23 mouse cellular contexts compared by ENCODE assay signal in genomic region chr5:23861721-23862120, GRCm38 (mm10). TPM values are rescaled to one million over a fixed set of nuclear protein-coding genes. Genes with fewer than 3 reads are reported as not detected.
A peak's percentile ranks its signal among the peaks of the same experiment; 100 is the strongest.
DNase-seq lines count a peak whose midpoint lies in the region; ATAC-seq and TF ChIP-seq lines count a peak whose summit lies in the region.
"Had no signal": no experiment of that assay in that cellular context is flagged by ENCODE, and none has a peak within 500 bp of the region (broad histone marks: within the 10 kb centered on the region; RNA-seq: fewer than 3 reads in every experiment).

No protein-coding gene starts in this region.

- H3K36me3 ChIP-seq in heart, embryonic 10.5 days = peaks cover 31% of the 10 kb centered on the region
- H3K36me3 ChIP-seq in intestine, embryonic 14.5 days (ENCODE audit: control insufficient read depth, insufficient read depth, low read length) = peaks cover 26% of the 10 kb centered on the region
- H3K36me3 ChIP-seq in intestine, postnatal 0 days (ENCODE audit: control insufficient read depth, insufficient read depth) = peaks cover 13% of the 10 kb centered on the region
- H3K36me3 ChIP-seq in stomach, postnatal 0 days (ENCODE audit: control insufficient read depth, insufficient read depth, low read length) = no peaks in the 10 kb centered on the region; the same call in 1 of the 2 replicates
- no peaks in the 10 kb centered on the region for H3K36me3 ChIP-seq in midbrain, embryonic 15.5 days (replicated peaks)

- TF ChIP-seq CTCF in intestine, postnatal 0 days (IDR thresholded peaks at IDR 0.05; ENCODE audit: low read depth) = no peak
- no peak for TF ChIP-seq CTCF in stomach, postnatal 0 days (IDR thresholded peaks at IDR 0.05; ENCODE audit: low read depth)

- no peak overlapping the region for H3K4me2 ChIP-seq in intestine, embryonic 14.5 days (ENCODE audit: low read length)
- no peak overlapping the region for H3K4me2 ChIP-seq in intestine, postnatal 0 days (replicated peaks; ENCODE audit: low read depth)
- no peak overlapping the region for H3K4me2 ChIP-seq in stomach, postnatal 0 days (replicated peaks; ENCODE audit: low read depth)
- no peak overlapping the region for H3K4me2 ChIP-seq in midbrain, embryonic 15.5 days
- H3K4me2 ChIP-seq: embryonic facial prominence, embryonic 13.5 days; embryonic facial prominence, embryonic 15.5 days; forebrain, embryonic 12.5 days had no signal

- DNase-seq in heart, embryonic 10.5 days (ENCODE audit: low spot score) = peak; percentile 67
- DNase-seq in heart, postnatal 14 days = no peak
- DNase-seq in intestine, embryonic 14.5 days (ENCODE audit: low spot score) = peak; percentile 48
- peak; percentile 20 for DNase-seq in testis, postnatal 10 days (ENCODE audit: low spot score)
- DNase-seq in testis, postnatal 14 days (ENCODE audit: low spot score) = no peak
- peak; percentile 12 for DNase-seq in stomach, postnatal 0 days (ENCODE audit: low spot score)
- DNase-seq: adrenal gland, adult 8-10 months; cerebellum, adult 11-12 months; cerebellum, adult 2 months; cerebellum, adult 9-10 months; cerebellum, postnatal 36 days; embryo, embryonic 11 days had no signal

- 0 out of 2 replicates have a peak, but pooled peaks cover 3% of the 10 kb centered on the region for H3K4me1 ChIP-seq in heart, embryonic 10.5 days
- H3K4me1 ChIP-seq in intestine, embryonic 14.5 days (replicated peaks; ENCODE audit: control insufficient read depth, insufficient read depth, low read length) = peaks cover 8% of the 10 kb centered on the region; the same call in 1 of the 2 replicates
- H3K4me1 ChIP-seq in intestine, postnatal 0 days (replicated peaks; ENCODE audit: control insufficient read depth, insufficient read depth, low read length) = no peaks in the 10 kb centered on the region
- no peaks in the 10 kb centered on the region for H3K4me1 ChIP-seq in stomach, postnatal 0 days (replicated peaks; ENCODE audit: control insufficient read depth, insufficient read depth)
- no peaks in the 10 kb centered on the region for H3K4me1 ChIP-seq in midbrain, embryonic 15.5 days
- H3K4me1 ChIP-seq: embryonic facial prominence, embryonic 13.5 days; embryonic facial prominence, embryonic 15.5 days; forebrain, embryonic 10.5 days; forebrain, embryonic 12.5 days had no signal

- H3K4me3 ChIP-seq in heart, embryonic 10.5 days = no peak overlapping the region
- no peak overlapping the region for H3K4me3 ChIP-seq in intestine, embryonic 14.5 days (ENCODE audit: low read depth, low read length)
- no peak overlapping the region for H3K4me3 ChIP-seq in intestine, postnatal 0 days (ENCODE audit: low read depth, low read length)
- H3K4me3 ChIP-seq in stomach, postnatal 0 days (ENCODE audit: low read depth, low read length) = no peak overlapping the region
- H3K4me3 ChIP-seq in midbrain, embryonic 15.5 days = no peak overlapping the region
- H3K4me3 ChIP-seq: embryonic facial prominence, embryonic 13.5 days; embryonic facial prominence, embryonic 15.5 days; erythroblast, embryonic 14.5 days; forebrain, embryonic 10.5 days; forebrain, embryonic 12.5 days had no signal

- no peak overlapping the region for H3K9ac ChIP-seq in intestine, embryonic 14.5 days (ENCODE audit: low read length)
- H3K9ac ChIP-seq in intestine, postnatal 0 days (ENCODE audit: low read depth, low read length) = no peak overlapping the region
- no peak overlapping the region for H3K9ac ChIP-seq in stomach, postnatal 0 days (ENCODE audit: low read length)
- H3K9ac ChIP-seq in midbrain, embryonic 15.5 days = no peak overlapping the region
- H3K9ac ChIP-seq: embryonic facial prominence, embryonic 13.5 days; embryonic facial prominence, embryonic 15.5 days; forebrain, embryonic 12.5 days had no signal

- H3K27ac ChIP-seq in heart, embryonic 10.5 days = no peak overlapping the region
- H3K27ac ChIP-seq in intestine, embryonic 14.5 days (ENCODE audit: low read depth) = no peak overlapping the region
- H3K27ac ChIP-seq in intestine, postnatal 0 days (ENCODE audit: low read depth, low read length) = no peak overlapping the region
- H3K27ac ChIP-seq in stomach, postnatal 0 days (replicated peaks) = no peak overlapping the region
- H3K27ac ChIP-seq in midbrain, embryonic 15.5 days = no peak overlapping the region
- H3K27ac ChIP-seq: embryonic facial prominence, embryonic 13.5 days; embryonic facial prominence, embryonic 15.5 days; forebrain, embryonic 10.5 days; forebrain, embryonic 12.5 days had no signal

- no peak for ATAC-seq in intestine, embryonic 14.5 days (replicated peaks; ENCODE audit: low FRiP score, low TSS enrichment, low read depth)
- ATAC-seq in intestine, postnatal 0 days = no peak
- no peak for ATAC-seq in stomach, postnatal 0 days (ENCODE audit: low FRiP score, low TSS enrichment)
- ATAC-seq in midbrain, embryonic 15.5 days (replicated peaks) = no peak
- ATAC-seq: activated CD4-positive, CD25-positive, alpha-beta regulatory T cell, adult 4 months; forebrain, embryonic 14.5 days; forebrain, embryonic 16.5 days; Patski had no signal

- no peak for TF ChIP-seq EP300 in stomach, postnatal 0 days (optimal IDR thresholded peaks at IDR 0.05)

- no peaks in the 10 kb centered on the region for H3K27me3 ChIP-seq in heart, embryonic 10.5 days (ENCODE audit: insufficient read depth, poor library complexity, severe bottlenecking)
- no peaks in the 10 kb centered on the region for H3K27me3 ChIP-seq in intestine, embryonic 14.5 days (replicated peaks; ENCODE audit: control insufficient read depth, insufficient read depth, low read length)
- H3K27me3 ChIP-seq in intestine, postnatal 0 days (replicated peaks; ENCODE audit: control insufficient read depth, insufficient read depth, low read length) = no peaks in the 10 kb centered on the region
- no peaks in the 10 kb centered on the region for H3K27me3 ChIP-seq in stomach, postnatal 0 days (ENCODE audit: control insufficient read depth, insufficient read depth, low read length)
- no peaks in the 10 kb centered on the region for H3K27me3 ChIP-seq in midbrain, embryonic 15.5 days (replicated peaks)
- H3K27me3 ChIP-seq: embryonic facial prominence, embryonic 13.5 days; embryonic facial prominence, embryonic 15.5 days; forebrain, embryonic 12.5 days; Patski had no signal

- intact Hi-C loops in heart, postnatal 14 days (cut with DNase I) = no loop called here

- 91% methylated on average over 9 of the region's 9 CpGs for whole genome bisulfite sequencing in heart, embryonic 10.5 days
- 86% methylated on average over 9 of the region's 9 CpGs for WGBS in intestine, embryonic 14.5 days
- 86% methylated on average over 9 of the region's 9 CpGs for WGBS in intestine, postnatal 0 days
- WGBS in stomach, postnatal 0 days = 86% methylated on average over 9 of the region's 9 CpGs
- 91% methylated on average over 9 of the region's 9 CpGs for WGBS in midbrain, embryonic 15.5 days

- no peaks in the 10 kb centered on the region for H3K9me3 ChIP-seq in heart, embryonic 10.5 days
- no peaks in the 10 kb centered on the region for H3K9me3 ChIP-seq in intestine, embryonic 14.5 days (ENCODE audit: control insufficient read depth, low read length)
- H3K9me3 ChIP-seq in intestine, postnatal 0 days (ENCODE audit: control insufficient read depth) = no peaks in the 10 kb centered on the region
- no peaks in the 10 kb centered on the region for H3K9me3 ChIP-seq in stomach, postnatal 0 days (ENCODE audit: control insufficient read depth, low read length)
- H3K9me3 ChIP-seq in midbrain, embryonic 15.5 days = no peaks in the 10 kb centered on the region
- H3K9me3 ChIP-seq: embryonic facial prominence, embryonic 13.5 days; embryonic facial prominence, embryonic 15.5 days; forebrain, embryonic 10.5 days; forebrain, embryonic 12.5 days had no signal

RNA-seq across cellular contexts. Expression of gene Tomm7, which starts 17.8 kb away (rescaled TPM):
- 97.3 and 108 TPM in 2 replicates for polyA plus RNA-seq in heart, embryonic 10.5 days (2016; fragmentation: Nextera tagmentation; extraction: Ambion mirVana)
- 100 to 1,000 TPM in 1 of 2 experiments, 10 to 100 TPM in 1; 96.8 to 105 TPM for total RNA-seq in heart, postnatal 14 days (2021)
- polyA plus RNA-seq in intestine, embryonic 14.5 days (2014; fragmentation: Nextera tagmentation; extraction: Ambion mirVana) = 141 and 152 TPM in 2 replicates
- 111 and 118 TPM in 2 replicates for polyA plus RNA-seq in intestine, postnatal 0 days (2015; fragmentation: Nextera tagmentation; extraction: Ambion mirVana)
- polyA plus RNA-seq in stomach, postnatal 0 days (2015; fragmentation: Nextera tagmentation; extraction: Ambion mirVana) = 111 and 117 TPM in 2 replicates
- polyA plus RNA-seq in midbrain, embryonic 15.5 days (2015; fragmentation: Nextera tagmentation; extraction: Ambion mirVana) = 68.8 and 77.0 TPM in 2 replicates

Comparison
In these comparisons a context has a peak if more than half of its experiments do, and no peak if none do; other contexts are left out.
1. DNase-seq: peak in heart, embryonic 10.5 days (single experiment), intestine, embryonic 14.5 days (single experiment), testis, postnatal 10 days (single experiment) and stomach, postnatal 0 days (single experiment); none in heart, postnatal 14 days (0 of 2) and testis, postnatal 14 days (single experiment).